Mouse (Mus musculus) forebrain, embryonic 11.5 days (tissue): ENCODE data around the gene Acot8. TPM values are rescaled to one million over a fixed set of nuclear protein-coding genes. Genes with fewer than 3 reads are reported as not detected.

Experiments
- ATAC-seq: fragments of 200-750 bp; cut with Nextera tagmentation; replicated peaks from 2 replicates; pipeline ENCODE4 v1.8.0; 2017; ENCODE audit warnings: moderate TSS enrichment; ENCODE audit not compliant: low FRiP score
- DNase-seq: peaks from one replicate; pipeline ENCODE4 v3.0.0-alpha.2; 2017; ENCODE audit warnings: low spot score
- H3K27ac ChIP-seq: fragments of 300-500 bp; sonication (generic); 2 replicates; pipeline ENCODE4 v1.5.1; 2014; ENCODE audit warnings: low read depth, low read length
- H3K27me3 ChIP-seq: fragments of 300-500 bp; sonication (generic); 2 replicates; pipeline ENCODE4 v1.6.1; 2014; ENCODE audit warnings: mild to moderate bottlenecking, low read length, mixed read lengths; ENCODE audit not compliant: control insufficient read depth, insufficient read depth
- H3K36me3 ChIP-seq: fragments of 300-500 bp; sonication (generic); 2 replicates; pipeline ENCODE4 v1.6.1; 2014; ENCODE audit warnings: mild to moderate bottlenecking, low read length, moderate library complexity, mixed read lengths; ENCODE audit not compliant: control insufficient read depth, insufficient read depth
- H3K4me1 ChIP-seq: fragments of 300-500 bp; sonication (generic); replicated peaks from 2 replicates; pipeline ENCODE4 v1.6.1; 2014; ENCODE audit warnings: low read length, mixed read lengths; ENCODE audit not compliant: control insufficient read depth, insufficient read depth
- H3K4me2 ChIP-seq: fragments of 300-500 bp; sonication (generic); 2 replicates; pipeline ENCODE4 v1.6.1; 2014; ENCODE audit warnings: low read depth, mild to moderate bottlenecking, low read length, moderate library complexity, mixed read lengths; ENCODE audit not compliant: severe bottlenecking
- H3K4me3 ChIP-seq: fragments of 300-500 bp; sonication (generic); 2 replicates; pipeline ENCODE4 v1.5.1; 2014; ENCODE audit warnings: low read depth, low read length
- H3K9ac ChIP-seq: fragments of 300-500 bp; sonication (generic); 2 replicates; pipeline ENCODE4 v1.6.1; 2014; ENCODE audit warnings: low read length
- H3K9me3 ChIP-seq: fragments of 300-500 bp; sonication (generic); 2 replicates; pipeline ENCODE4 v1.6.1; 2016; ENCODE audit warnings: low read length, mixed read lengths; ENCODE audit not compliant: control insufficient read depth
- WGBS: fragments of 180-500 bp; shearing (Covaris S2); extraction: QIAGEN DNeasy Blood & Tissue Kit; methylation state at CpG from one replicate; pipeline ENCODE4 v1.1.7; 2014; 5-methylcytosine and 5-hydroxymethylcytosine counted together
- polyA plus RNA-seq: library from polyadenylated mRNA; unstranded; fragments of >200 nt; fragmentation: Nextera tagmentation; extraction: Ambion mirVana; gene quantifications from 2 replicates; pipeline ENCODE4 v1.2.1, GENCODE M21; 2014

Acot8 gene
- polyA plus RNA-seq, 1 experiment from 2014 or later, result 14.1 TPM

DNA sequence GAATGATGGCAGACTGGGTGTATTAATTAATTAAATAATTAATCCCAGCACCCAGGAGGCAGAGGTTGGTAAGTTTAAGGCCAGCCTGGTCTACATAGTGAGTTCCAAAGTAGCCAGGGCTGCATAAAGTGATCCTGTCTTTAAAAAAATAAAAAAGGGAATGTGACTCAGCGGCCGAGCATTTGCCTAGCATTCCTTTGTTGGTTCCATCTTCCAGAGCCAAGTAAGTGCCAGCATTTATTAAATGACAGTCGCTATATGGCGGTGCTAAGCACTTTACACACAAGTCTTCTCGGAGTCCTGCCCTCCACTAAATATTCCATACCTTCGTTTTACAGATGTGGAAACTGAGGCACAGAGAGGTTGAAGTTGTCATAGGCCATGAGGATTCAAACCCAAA, 28.6 kb downstream of the Acot8 start:
- Histone ChIP-seq H3K27ac (no peak overlapping the region), H3K4me3 (no peak overlapping the region), H3K27me3 (no peaks in the 10 kb centered on the region), H3K4me2 (no peak overlapping the region), H3K36me3 (peaks cover 9% of the 10 kb centered on the region), H3K4me1 (peaks cover 10% of the 10 kb centered on the region), H3K9ac (no peak overlapping the region), H3K9me3 (no peaks in the 10 kb centered on the region)
- ATAC-seq, result no peak
- WGBS, result 91% methylated on average over 6 of the region's 6 CpGs
- DNase-seq, result no peak

- H3K27ac ChIP-seq, result no peak overlapping the region
- no peaks in the 10 kb centered on the region for H3K9me3 ChIP-seq
- H3K36me3 ChIP-seq, result peaks cover 9% of the 10 kb centered on the region
- ATAC-seq, result no peak
- no peak overlapping the region for H3K9ac ChIP-seq
- H3K4me3 ChIP-seq, result no peak overlapping the region
- H3K4me1 ChIP-seq, result peaks cover 15% of the 10 kb centered on the region
- no peak overlapping the region for H3K4me2 ChIP-seq
- H3K27me3 ChIP-seq, result no peaks in the 10 kb centered on the region
- no peak for DNase-seq
- WGBS, result 93% methylated on average over 5 of the region's 5 CpGs
Observed at GRCm38 (mm10) chr2:164773989-164774364, 30.7 kb downstream of the Acot8 start.

- Histone ChIP-seq H3K4me3 (no peak overlapping the region), H3K27me3 (no peaks in the 10 kb centered on the region), H3K4me2 (no peak overlapping the region), H3K4me1 (peaks cover 15% of the 10 kb centered on the region), H3K27ac (no peak overlapping the region), H3K36me3 (peaks cover 9% of the 10 kb centered on the region), H3K9me3 (no peaks in the 10 kb centered on the region), H3K9ac (no peak overlapping the region)
- WGBS, result 79% methylated on average over 14 of the region's 14 CpGs
- DNase-seq (no peak), ATAC-seq (no peak)
Observed at GRCm38 (mm10) chr2:164773229-164773988, 31.3 kb downstream of the Acot8 start.

- peaks cover 9% of the 10 kb centered on the region for H3K36me3 ChIP-seq
- H3K4me2 ChIP-seq, result peak overlapping the region; percentile 64
- DNase-seq (peak; percentile 48), ATAC-seq (no peak)
- no peak overlapping the region for H3K27ac ChIP-seq
- H3K27me3 ChIP-seq, result no peaks in the 10 kb centered on the region
- H3K9me3 ChIP-seq, result no peaks in the 10 kb centered on the region
- WGBS, result 81% methylated on average over 8 of the region's 8 CpGs
- H3K4me3 ChIP-seq, result peak overlapping the region; percentile 95
- H3K4me1 ChIP-seq, result peaks cover 15% of the 10 kb centered on the region
- H3K9ac ChIP-seq, result peak overlapping the region; percentile 96
Observed at GRCm38 (mm10) chr2:164771123-164771522, 33.6 kb downstream of the Acot8 start.

- Histone ChIP-seq H3K9ac (peak overlapping the region; percentile 96), H3K4me2 (peak overlapping the region; percentile 64), H3K27me3 (no peaks in the 10 kb centered on the region), H3K9me3 (no peaks in the 10 kb centered on the region), H3K36me3 (peaks cover 9% of the 10 kb centered on the region), H3K27ac (no peak overlapping the region), H3K4me3 (peak overlapping the region; percentile 95), H3K4me1 (peaks cover 15% of the 10 kb centered on the region)
- DNase-seq (peak; percentile 50), ATAC-seq (no peak)
- WGBS, result 6% methylated on average over 15 of the region's 15 CpGs
Observed at GRCm38 (mm10) chr2:164770279-164770678, 34.4 kb downstream of the Acot8 start.

DNA sequence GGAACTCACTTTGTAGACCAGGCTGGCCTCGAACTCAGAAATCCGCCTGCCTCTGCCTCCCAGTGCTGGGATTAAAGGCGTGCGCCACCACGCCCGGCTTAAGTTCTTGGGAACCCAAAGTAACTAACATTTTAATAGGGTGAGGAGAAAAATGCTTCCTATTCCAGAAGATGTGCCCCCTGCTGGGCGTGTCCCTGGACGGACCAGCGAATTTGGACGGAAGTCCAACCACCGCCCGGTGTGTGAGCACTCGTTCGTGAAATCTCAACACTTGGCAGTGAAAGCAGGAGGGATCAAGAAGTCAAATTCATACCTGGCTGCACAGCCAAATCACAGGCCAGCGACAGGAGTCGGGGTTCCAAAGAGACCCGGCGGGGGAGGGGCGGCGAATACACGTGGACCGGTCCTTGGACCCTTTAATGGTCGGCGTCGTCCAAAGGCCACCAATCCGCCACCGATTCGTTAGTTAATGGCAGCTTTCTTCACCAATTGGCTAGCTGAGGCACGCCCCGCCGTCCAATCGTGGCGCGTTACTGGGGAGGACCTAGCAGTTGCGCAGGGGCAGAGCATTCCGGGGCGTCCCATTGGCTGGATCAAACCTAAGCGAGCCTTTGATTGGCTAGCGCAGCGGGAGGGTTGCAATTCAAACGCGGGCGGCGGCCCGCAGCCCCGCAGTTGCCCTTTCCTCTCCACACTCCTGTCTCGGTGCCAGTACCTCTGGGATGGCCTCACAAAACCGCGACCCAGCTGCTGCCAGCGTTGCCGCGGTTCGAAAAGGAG, 35.2 kb downstream of the Acot8 start, which contains the start of gene Ube2c:
Gene Ube2c (plus strand): TSS at position 641 of the 780 bp plus-strand sequence.
- peak; percentile 98 for DNase-seq
- peak within 1 kb of the TSS; percentile 95 for H3K4me3 ChIP-seq
- H3K4me2 ChIP-seq, result peak within 1 kb of the TSS; percentile 64
- peaks cover 9% of the 10 kb centered on the region for H3K36me3 ChIP-seq
- no peaks in the 10 kb centered on the region for H3K27me3 ChIP-seq
- WGBS, result 3% methylated on average over 53 of the region's 53 CpGs
- peak within 1 kb of the TSS; percentile 96 for H3K9ac ChIP-seq
- H3K27ac ChIP-seq, result no peak within 1 kb of the TSS
- ATAC-seq, result peak; percentile 99
- peaks cover 15% of the 10 kb centered on the region for H3K4me1 ChIP-seq
- no peaks in the 10 kb centered on the region for H3K9me3 ChIP-seq

DNA sequence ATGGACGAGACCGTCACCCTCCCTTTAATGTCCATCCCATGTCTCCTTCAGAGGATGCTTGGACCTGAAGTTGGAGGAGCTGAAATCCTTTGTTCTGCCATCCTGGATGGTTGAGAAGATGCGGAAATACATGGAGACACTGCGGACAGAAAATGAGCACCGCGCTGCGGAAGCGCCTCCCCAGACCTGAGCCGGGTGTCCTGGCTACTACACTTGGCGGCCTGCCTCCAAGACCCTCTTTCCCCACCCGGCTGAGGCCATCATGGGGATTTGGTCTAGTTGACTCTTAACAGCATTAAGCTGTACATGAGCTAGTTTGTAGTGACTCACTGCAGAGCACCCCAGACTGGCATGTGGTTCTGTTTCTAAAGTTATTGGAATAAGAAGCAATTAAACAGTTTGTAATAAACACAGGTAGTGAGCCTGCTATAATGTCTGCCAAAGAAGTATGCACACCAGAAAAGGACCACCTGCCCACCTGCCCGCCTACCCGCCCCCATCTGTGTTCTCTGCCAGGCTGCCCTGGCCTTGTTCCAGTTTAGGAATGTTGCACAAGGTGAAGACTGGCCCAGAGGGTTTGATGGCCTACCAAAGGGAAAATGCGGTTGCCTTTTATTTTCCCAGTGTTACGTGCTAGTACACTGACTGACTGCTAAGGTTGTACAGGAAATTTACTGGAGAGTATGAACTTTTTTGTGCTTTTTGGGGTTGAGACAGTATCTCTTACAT, 36.7 kb downstream of the Acot8 start:
- Histone ChIP-seq H3K27ac (no peak overlapping the region), H3K9ac (no peak overlapping the region), H3K27me3 (no peaks in the 10 kb centered on the region), H3K4me2 (no peak overlapping the region), H3K36me3 (peaks cover 9% of the 10 kb centered on the region), H3K9me3 (no peaks in the 10 kb centered on the region), H3K4me3 (no peak overlapping the region), H3K4me1 (peaks cover 15% of the 10 kb centered on the region)
- DNase-seq (peak; percentile 47), ATAC-seq (no peak)
- 94% methylated on average over 15 of the region's 15 CpGs for WGBS

DNA sequence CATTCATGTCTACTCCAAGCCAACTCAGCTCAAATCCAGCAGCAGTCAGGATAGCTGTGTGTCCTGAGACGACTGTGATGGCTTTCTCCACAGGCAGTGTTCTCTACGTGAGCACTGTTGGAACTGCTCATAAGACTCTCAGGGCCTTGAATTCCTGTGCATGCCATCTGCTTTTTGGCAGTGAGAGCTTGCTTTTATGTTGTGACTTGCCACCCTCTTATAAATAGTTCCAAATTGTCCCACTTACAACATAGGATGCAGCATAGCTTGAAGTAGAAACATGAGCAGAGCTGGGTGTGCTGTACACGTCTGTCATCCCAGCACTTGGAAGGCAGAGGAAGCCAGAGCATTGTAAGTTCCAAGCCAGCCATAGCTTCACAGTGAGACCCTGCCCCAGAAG, 38.8 kb downstream of the Acot8 start:
- Histone ChIP-seq H3K27me3 (no peaks in the 10 kb centered on the region), H3K4me1 (peaks cover 2% of the 10 kb centered on the region), H3K4me2 (no peak overlapping the region), H3K9ac (no peak overlapping the region), H3K9me3 (no peaks in the 10 kb centered on the region), H3K27ac (no peak overlapping the region), H3K36me3 (no peaks in the 10 kb centered on the region; the same call in 1 of the 2 replicates), H3K4me3 (no peak overlapping the region)
- ATAC-seq (no peak), DNase-seq (no peak)
- WGBS, result 78% methylated on average over 3 of the region's 3 CpGs
